Mouse (Mus musculus): Measurements from ENCODE around the gene Rufy2. TPM values are rescaled to one million over a fixed set of nuclear protein-coding genes. Genes with fewer than 3 reads are reported as not detected.
"Not testable (repeated sequence)": the region's sequence is repeated elsewhere in the genome, so short reads cannot be mapped to it uniquely, and the experiment has no call there.

Rufy2 gene
- total RNA-seq, 2 experiments from 2014 or later: 7.3 to 9.5 TPM

DNA sequence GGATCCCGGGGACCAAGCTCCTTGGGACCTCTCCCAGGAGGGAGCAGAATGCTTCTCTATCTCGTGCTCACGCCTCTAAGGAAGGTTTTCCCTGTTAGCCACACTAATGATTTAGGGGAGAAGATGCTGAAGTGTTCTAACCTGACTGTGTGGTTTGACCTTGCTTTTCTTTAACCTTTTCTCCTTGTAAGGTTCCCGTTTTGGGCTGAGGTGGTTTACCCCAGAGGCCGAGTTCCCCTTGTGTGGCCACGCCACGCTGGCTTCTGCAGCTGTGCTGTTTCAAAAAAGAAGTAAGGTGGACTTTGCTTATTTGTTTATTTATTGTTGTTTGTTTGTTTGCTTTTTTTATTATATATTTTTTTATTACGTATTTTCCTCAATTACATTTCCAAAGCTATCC lies 67.7 kb downstream of the Rufy2 start:
- 0 out of 2 replicates have a peak, but pooled peaks have one; percentile 22 for ATAC-seq (replicated peaks; ENCODE audit: poor library complexity, severe bottlenecking)

DNA sequence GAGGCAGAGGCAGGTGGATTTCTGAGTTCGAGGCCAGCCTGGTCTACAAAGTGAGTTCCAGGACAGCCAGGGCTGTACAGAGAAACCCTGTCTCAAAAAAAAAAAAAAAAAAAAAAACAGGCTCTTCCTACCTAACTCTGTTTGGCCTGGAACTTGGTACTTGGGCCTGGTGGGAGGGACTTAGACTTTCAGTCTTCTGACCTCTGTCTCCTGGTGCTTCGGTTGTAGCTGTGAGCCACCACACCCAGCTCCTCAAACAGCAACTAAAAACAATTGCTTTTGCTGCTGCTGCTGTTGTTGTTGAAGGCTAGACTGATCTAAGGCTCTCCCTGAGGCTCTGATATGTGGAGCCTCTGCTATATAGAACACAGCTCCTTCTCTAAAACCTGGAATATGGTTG lies 69.1 kb downstream of the Rufy2 start:
- no peak for ATAC-seq (replicated peaks; ENCODE audit: poor library complexity, severe bottlenecking)

DNA sequence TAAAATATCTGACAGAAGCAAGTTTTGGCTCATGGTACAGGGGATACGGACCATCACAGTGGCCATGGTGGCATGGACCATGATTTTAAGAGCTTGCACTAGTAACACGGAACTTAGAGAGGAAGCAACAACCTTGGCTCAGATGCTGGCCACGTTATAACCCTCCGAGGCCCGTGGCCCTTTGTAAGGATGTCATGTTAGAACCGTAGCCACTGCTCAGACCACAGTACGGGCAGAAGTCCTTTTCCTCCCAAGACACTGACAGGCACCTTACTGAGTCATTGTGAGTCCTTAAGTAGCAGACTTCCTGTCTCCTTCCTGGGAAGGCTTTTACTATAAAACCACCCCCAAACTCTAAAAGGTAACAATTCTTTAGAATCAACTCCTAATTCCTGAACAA lies 71.2 kb downstream of the Rufy2 start:
- no peak for ATAC-seq (replicated peaks; ENCODE audit: poor library complexity, severe bottlenecking)

DNA sequence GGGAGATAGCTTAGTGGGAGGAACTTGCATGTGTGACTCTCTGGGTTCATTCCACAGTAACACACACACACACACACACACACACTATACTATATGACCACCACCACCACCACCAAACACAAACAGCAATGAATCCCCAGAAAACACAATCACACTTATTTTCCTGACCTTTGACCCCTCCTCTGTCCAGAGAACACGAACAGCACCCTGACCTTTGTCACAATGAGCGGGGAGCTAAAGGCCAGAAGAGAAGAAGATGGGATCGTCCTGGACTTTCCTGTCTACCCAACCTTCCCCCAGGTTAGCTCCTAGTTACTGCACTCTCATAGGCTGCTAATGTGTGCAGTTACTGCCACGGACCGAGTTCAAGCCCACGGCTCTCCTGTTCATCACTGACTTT lies 72.0 kb downstream of the Rufy2 start:
- no peak for ATAC-seq (replicated peaks; ENCODE audit: poor library complexity, severe bottlenecking)

DNA sequence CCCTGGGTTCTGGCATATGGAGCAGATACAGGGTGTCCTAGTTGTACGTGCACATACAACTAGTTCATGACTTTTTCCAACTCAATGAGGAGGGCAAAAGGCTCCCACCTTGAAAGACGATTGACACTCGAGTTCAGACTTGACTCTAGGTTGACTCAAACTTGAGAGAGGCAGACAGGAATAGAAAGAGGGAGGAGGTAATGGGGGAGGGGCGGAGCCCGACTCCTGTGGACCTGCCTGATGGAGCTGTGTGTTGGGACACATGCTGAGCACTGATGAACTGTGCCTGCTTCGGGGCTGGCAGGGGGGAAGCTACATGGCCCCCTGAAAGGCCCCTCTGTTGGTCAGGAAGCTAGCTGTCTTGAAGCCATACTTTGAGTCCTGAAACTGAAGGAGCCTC lies 73.0 kb downstream of the Rufy2 start:
- no peak for ATAC-seq (replicated peaks; ENCODE audit: poor library complexity, severe bottlenecking)

DNA sequence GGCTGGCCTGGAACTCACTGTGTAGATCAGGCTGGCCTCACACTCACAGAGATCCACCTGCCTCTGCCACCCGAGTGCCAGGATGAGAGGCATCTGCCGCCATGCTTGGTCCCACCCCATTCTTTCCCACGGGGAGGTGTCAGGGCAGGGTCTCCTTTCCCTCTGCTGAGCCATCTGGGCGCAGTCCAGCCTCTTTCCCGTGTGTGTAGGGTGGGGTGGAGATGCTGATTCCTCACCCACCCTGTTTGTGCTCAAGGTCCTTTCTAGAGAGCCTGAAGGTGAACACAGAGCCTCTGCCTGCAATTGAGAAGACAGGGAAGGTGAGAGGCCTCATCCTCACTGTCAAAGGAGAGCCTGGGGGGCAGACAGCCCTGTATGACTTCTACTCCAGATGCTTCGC lies 74.0 kb downstream of the Rufy2 start:
- ATAC-seq (replicated peaks; ENCODE audit: poor library complexity, severe bottlenecking): not testable (repeated sequence)

DNA sequence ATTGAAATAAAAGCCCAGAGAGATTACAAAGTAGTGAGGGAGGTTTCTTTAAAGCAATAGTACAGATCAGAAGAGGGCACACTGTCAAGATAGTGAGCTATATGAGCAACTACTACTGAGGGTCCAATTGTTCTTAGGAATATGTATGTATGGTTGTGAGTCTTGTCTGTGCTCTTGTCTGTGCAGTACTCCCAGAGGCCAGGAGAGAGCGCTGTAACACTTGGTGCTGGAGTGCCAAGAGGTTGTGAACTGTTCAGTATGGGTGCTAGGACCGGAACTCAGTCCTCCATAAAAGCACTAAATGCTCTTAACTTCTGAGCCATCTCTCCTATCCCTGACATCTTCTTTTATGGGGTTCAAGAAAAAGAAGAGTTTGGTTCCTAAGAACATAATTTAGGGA lies 74.6 kb downstream of the Rufy2 start:
- ATAC-seq (replicated peaks; ENCODE audit: poor library complexity, severe bottlenecking): no peak

DNA sequence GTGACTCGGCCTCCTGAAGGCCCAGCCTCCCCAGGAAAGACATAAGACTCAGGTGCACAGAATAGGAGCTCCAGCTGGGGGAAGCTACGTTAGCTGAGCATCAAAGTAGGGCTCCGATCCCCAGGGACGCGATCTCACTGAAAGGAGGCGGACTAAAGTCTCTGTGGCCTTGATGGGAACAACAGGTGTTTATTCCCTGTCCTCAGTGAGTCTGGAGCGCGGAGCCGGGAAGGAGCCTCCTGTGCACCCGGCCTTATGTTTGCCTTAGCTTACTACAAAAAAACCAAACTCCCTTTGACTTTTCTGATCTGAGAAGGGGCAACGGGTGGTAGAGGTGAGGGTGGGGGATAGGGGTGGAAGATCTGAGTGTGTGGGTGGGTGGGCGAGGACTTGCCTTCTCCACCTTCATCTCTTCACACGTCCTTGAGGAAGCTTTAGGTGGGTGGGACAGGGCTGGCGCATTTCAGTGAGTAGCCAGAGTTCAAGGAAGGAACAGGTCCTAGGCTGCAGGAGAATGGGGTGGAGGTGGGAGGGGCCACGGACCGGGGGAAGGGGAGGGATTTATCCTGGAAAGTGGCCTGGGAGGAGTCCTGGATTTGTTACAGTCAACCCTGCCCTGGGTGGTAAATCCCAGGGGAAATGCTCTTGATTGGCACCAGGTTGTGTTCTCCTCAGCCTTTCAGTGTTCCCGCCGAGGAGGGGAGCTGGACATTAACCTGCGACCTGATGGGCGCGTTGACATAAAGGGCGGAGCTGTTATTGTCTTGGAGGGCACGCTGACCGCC lies 77.1 kb downstream of the Rufy2 start:
- ATAC-seq (replicated peaks; ENCODE audit: poor library complexity, severe bottlenecking): no peak

DNA sequence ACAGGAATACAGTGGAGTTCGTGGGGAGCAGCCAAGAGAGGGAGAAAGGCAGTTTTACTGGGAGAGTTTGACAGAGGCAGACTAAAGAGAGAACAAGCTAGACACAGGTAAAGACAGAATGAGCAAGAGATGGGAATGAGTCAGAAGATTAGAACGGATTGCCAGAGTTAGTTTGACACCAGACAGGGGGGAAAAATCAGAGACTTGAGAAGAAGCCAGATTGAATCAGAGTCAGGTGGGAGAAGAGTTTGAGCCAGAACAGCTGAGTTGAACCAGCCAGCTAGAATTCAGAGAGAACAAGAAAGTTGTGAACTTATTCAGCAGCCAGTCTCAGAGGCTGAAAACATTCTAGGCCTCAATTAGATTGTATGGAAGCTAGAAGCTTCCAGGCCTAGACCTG lies 79.8 kb downstream of the Rufy2 start, which contains the start of gene Pbld1:
Gene Pbld1, plus strand, starts transcription at position 301 of the 400 bp plus-strand sequence.
- no peak for ATAC-seq (replicated peaks; ENCODE audit: poor library complexity, severe bottlenecking)

DNA sequence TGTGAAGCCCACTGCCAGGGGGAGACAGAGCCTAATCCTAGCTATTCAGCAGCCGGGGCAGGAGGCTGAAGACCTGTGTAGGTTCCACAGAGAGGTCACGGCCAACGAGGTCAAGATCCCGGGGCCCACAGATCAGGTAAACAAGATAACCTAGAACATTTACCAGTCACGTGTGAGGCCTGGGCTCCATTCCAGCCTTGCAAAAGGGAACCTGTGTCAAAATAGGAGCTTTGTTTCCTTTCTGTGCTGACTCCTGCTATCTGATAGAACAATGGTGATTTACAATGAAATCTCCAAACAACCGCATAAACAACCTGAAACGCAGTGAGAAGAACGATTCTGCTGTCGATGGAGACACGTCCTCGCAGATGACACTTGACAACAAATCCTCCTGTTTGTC lies 80.4 kb downstream of the Rufy2 start:
- no peak for ATAC-seq (replicated peaks; ENCODE audit: poor library complexity, severe bottlenecking)

DNA sequence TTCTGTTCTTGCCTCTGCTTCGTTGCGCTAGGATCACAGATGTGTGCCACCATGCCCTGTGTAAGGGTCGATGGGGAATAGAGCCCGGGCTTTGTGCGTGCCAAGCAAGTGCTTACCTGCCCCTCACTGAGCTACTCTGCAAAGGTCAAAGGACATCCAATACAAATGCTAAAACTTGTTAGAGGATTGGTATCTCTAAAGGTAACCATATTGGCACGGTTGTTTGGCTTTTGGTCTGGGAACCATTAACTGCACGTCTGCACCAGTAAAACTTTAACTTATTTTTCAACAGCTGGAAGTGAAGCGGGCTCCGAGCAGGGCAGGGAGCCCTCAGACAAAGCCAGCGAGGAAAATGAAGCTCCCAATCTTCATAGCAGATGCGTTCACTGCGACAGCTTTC lies 81.2 kb downstream of the Rufy2 start:
- ATAC-seq (replicated peaks; ENCODE audit: poor library complexity, severe bottlenecking): no peak

DNA sequence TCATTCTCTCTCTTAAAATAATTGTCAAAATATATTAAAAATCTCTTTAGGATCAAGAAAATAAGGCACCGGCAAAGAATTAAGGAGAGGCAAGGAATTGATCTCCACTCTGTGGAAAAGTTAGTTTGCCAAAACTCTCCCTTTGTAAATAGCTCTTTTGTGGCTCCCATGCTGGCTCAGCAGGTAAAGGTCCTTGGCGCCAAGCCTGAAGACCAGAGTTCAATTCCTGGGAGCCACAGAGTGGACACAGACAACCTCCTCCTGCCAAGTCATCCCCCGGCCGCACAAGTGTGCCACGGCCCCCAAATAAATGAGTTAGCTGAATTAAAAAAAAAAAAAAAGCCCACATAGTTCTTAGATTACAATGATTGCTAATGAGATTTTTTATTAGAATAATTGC lies 82.7 kb downstream of the Rufy2 start:
- ATAC-seq (replicated peaks; ENCODE audit: poor library complexity, severe bottlenecking): no peak

DNA sequence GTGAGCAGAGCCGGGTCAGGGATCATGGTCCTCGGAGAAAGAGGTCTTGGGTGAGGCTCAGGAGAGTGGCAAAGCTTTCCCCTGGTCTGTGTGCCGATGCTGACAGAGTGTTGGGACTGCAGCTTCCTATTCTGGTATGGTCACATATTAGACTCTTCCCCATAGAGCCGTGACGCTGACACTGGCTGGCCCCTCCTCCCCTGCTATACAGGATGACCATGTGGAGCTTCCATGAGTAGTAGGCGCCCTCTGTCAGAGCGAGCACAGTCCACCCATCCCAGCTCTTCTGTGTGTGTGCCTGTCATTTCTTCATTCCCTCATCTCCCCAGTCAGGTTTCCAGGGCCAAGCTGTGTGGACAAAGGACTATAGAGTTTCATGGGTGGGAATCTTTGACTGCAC lies 83.3 kb downstream of the Rufy2 start:
- ATAC-seq (replicated peaks; ENCODE audit: poor library complexity, severe bottlenecking): no peak

DNA sequence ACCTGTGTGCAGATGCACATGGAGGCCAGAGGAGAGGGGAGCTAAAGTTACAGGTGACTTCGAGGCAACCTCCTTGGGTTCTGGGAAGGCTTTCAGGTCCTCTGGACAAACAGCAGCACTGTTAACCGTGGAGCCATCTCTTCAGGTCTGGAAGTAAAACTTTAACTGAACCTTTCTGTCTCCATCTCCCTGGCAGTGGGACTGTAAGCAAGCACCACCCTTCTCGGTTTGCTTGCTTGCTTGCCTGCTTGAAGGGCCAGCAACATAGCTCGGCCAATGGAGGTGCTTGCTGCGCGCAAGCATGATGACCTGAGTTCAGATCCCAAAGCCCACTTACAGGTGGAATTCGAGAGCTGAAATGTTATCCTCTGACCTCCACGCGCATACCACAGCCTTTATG lies 84.5 kb downstream of the Rufy2 start:
- no peak for ATAC-seq (replicated peaks; ENCODE audit: poor library complexity, severe bottlenecking)

DNA sequence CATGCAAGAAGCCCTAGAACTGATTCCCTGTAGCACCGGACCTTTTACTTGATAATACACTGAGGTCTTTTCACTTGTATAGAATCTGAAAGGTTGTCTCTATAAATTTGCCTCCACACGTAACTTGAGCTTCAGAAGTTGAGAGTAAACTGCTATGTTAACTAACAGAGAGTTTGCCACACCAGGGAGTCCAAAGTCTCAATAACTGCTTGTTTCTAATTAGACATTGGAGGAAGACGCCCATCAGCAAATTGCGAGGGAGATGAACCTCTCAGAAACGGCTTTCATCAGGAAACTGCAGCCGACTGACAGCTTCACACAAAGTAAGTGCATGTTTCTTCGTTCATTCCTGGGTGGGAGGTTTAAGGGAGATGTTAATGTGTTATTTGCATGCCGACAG lies 85.5 kb downstream of the Rufy2 start:
- no peak for ATAC-seq (replicated peaks; ENCODE audit: poor library complexity, severe bottlenecking)

DNA sequence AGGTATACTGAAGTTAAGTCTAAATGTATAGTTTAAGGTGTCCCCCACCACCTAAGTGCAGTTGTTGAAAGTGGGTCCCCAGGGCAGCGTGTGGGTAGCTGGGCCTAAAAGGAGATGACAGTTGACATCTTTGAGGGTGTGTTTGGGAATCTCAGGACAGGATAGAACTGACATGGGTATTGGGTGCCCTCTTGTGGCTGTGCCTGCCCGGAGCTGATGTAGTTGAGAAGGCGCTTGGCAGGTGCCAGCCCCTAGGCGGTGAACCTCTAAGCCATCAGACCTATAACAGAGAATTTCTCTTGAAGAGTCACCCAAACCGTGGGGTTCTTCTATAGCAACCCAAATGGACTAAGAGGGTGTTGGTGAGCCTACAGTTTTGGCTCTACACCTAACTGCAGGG lies 86.0 kb downstream of the Rufy2 start:
- ATAC-seq (replicated peaks; ENCODE audit: poor library complexity, severe bottlenecking): peak; percentile 90

Other genes starting within 250 kb of the Rufy2 start
- 125 and 138 TPM in 2 replicates for gene Ccar1, start 187.9 kb upstream of the Rufy2 start, total RNA-seq (2014; fragmentation: Nextera tagmentation)
- gene Ccar1, start 187.9 kb upstream of the Rufy2 start, total RNA-seq (2017): 103 and 105 TPM in 2 replicates
- 12.8 and 21.1 TPM in 2 replicates for gene Tet1, start 71.2 kb upstream of the Rufy2 start, total RNA-seq (2014; fragmentation: Nextera tagmentation)
- gene Tet1, start 71.2 kb upstream of the Rufy2 start, total RNA-seq (2017): 7.5 and 8.6 TPM in 2 replicates
- 15.7 and 24.2 TPM in 2 replicates for gene Slc25a16, start 59.6 kb upstream of the Rufy2 start, total RNA-seq (2014; fragmentation: Nextera tagmentation)
- gene Slc25a16, start 59.6 kb upstream of the Rufy2 start, total RNA-seq (2017): 17.6 and 19.0 TPM in 2 replicates
- gene Dna2, start 33.2 kb upstream of the Rufy2 start, total RNA-seq (2014; fragmentation: Nextera tagmentation): 47.2 and 65.6 TPM in 2 replicates
- 49.5 and 51.2 TPM in 2 replicates for gene Dna2, start 33.2 kb upstream of the Rufy2 start, total RNA-seq (2017)
- 64.1 and 67.8 TPM in 2 replicates for gene Hnrnph3, start 44.0 kb downstream of the Rufy2 start, total RNA-seq (2014; fragmentation: Nextera tagmentation)
- 34.0 and 43.0 TPM in 2 replicates for gene Hnrnph3, start 44.0 kb downstream of the Rufy2 start, total RNA-seq (2017)
- gene Pbld2, start 44.1 kb downstream of the Rufy2 start, total RNA-seq (2014; fragmentation: Nextera tagmentation): 0.34 TPM in 1 of 2 replicates, not detected in the other
- not detected in 2 replicates for gene Pbld2, start 44.1 kb downstream of the Rufy2 start, total RNA-seq (2017)
- not detected in 2 replicates for gene Pbld1, start 79.9 kb downstream of the Rufy2 start, total RNA-seq (2014; fragmentation: Nextera tagmentation)
- not detected in 2 replicates for gene Pbld1, start 79.9 kb downstream of the Rufy2 start, total RNA-seq (2017)
- gene Atoh7, start 119.4 kb downstream of the Rufy2 start, total RNA-seq (2014; fragmentation: Nextera tagmentation): not detected in 2 replicates
- gene Atoh7, start 119.4 kb downstream of the Rufy2 start, total RNA-seq (2017): not detected in 2 replicates
- not detected in 2 replicates for gene Mypn, start 223.7 kb downstream of the Rufy2 start, total RNA-seq (2014; fragmentation: Nextera tagmentation)
- not detected in 2 replicates for gene Mypn, start 223.7 kb downstream of the Rufy2 start, total RNA-seq (2017)